Mouse (Mus musculus) small intestine, adult 2 months (tissue): Measurements from ENCODE around the gene Pnrc2.

Source experiments
- CTCF ChIP-seq: fragments of 200-500 bp; IDR thresholded peaks from 2 replicates; pipeline ENCODE4 v1.5.1; 2012; ENCODE audit warnings: low read depth, mild to moderate bottlenecking, control low read depth, inconsistent platforms, low read length, moderate library complexity, mixed read lengths; ENCODE audit not compliant: insufficient replicate concordance, insufficient read length; ENCODE audit errors: extremely low read depth
- POLR2A ChIP-seq: fragments of 200-500 bp; IDR thresholded peaks from 2 replicates; pipeline ENCODE4 v1.6.1; 2012; ENCODE audit warnings: low read depth, mild to moderate bottlenecking, control low read depth, inconsistent platforms, low read length, moderate library complexity

DNA sequence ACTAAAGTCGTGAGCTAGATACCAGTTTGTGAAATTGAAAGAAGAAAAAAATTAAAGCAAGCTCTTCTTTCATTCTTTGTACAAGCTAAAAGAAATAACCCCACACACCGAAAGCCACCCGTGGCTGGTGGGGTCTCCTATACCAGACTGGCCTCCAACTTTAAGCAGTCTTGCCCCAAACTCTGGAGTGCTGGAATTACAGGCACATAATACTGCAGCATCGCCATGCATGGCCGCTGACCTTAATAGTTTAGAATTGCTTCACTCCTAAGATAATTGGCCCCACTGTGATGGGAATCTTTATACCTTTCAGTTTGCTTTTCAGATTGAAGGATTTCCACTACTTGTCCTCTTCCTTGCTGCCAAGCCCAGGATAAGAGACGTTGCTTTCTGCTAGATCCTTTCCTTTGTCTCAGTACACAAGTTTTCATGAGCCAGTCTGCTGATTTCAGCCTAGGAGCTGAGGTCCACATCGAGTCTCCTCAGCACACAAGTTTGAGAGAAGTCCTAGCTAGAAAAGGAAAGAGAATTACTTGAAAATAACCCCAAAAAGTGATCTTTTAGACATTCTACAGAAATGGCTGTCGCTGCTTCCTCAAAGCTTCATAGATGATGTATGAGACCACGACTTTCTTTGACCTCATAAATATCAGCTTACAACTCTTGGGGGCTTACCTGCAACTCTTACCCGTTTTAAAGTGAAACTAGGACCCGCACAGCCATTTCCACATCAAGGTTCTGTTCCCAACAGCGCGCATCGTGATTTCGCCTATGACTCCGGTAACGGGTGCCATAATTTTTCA lies 860 bp downstream of the Pnrc2 start:
- TF ChIP-seq CTCF (no peak), POLR2A (no peak)
